Mouse (Mus musculus) c-Kit-positive CD71-positive TER-119-positive erythroid progenitor cells, embryonic 14.5 days (primary cell): Measurements from ENCODE around the gene Gm21974.
"Not testable (repeated sequence)": the region's sequence is repeated elsewhere in the genome, so short reads cannot be mapped to it uniquely, and the experiment has no call there.

ENCODE experiments used
- DNase-seq: peaks from one replicate; pipeline ENCODE4 v3.0.0-alpha.2; 2013; ENCODE audit warnings: low spot score

The Gm21974 gene

DNA sequence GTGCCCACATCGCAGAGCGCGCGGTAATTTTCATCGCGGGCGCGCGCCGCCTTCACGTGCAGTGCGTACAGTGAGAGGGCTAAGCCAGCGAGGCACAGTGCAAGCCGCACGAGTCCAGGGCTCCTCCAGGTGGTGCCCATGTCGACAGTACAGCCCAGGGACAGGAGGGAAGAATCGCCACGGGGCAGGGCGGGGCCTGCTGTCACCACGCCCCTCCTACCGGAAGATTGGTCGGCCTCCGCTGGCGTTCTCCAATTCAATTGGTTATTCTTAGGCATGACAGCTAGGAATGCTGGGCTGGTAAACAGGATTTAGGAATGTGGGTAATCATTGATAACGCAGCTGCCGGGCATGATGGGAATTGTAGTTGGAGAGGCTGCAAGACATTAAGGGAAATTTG, at the start of gene Gm21974, which contains the start of gene Vkorc1:
TSS of gene Gm21974 (minus strand) at position 13 of the 400 bp plus-strand sequence.
TSS of gene Vkorc1 (minus strand) at position 176 of the 400 bp plus-strand sequence.
- DNase-seq: peak; percentile 91

GRCm38 (mm10) chr7:127944614-127945013, 49.4 kb upstream of the Gm21974 start:
- no peak for DNase-seq

DNA sequence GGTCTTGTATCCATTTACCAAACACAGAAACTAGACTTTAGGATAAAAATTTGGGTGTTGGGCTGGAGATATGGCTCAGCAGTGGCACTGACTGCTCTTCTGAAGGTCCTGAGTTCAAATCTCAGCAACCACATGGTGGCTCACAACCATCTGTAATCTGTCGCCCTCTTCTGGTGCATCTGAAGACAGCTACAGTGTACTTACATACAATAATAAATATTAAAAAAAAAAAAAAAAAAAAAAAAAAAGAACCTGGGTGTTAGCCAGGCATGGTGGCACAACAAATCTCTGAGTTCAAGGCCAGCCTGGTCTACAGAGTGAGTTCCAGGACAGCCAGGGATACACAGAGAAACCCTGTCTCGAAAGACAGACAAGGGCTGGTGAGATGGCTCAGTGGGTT, 46.8 kb upstream of the Gm21974 start:
- DNase-seq: not testable (repeated sequence)

DNA sequence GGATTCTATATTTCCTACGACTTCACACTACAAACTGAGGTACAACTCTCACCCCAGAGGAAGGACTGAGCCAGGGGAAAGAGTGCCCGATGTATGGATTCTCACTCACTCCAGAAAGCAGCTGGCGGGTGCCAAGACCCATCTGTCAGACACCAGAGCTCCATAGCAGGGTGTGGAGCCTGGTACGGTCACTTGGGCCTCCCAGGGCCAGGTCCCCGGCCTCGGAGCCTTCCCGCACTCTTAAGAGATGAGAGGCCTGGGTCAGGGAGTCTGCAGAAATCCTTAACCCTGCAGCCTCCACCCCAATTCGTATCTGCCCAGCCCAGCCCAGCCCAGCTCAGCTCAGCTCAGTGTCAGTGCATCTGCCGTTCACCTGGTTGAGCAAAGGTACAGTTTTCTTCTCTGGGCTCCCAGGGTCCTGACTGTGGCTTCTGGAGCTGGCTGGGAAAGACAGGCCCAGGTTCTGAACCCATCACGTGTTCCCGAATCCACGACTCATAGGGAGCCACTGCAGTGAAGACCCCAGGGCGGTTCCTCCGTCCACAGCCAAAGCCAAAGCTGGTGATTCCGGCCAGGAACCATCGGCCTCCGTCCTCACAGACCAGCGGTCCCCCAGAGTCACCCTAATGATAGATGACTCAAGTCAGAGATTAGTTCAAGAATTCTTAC, 41.1 kb upstream of the Gm21974 start:
- no peak for DNase-seq

DNA sequence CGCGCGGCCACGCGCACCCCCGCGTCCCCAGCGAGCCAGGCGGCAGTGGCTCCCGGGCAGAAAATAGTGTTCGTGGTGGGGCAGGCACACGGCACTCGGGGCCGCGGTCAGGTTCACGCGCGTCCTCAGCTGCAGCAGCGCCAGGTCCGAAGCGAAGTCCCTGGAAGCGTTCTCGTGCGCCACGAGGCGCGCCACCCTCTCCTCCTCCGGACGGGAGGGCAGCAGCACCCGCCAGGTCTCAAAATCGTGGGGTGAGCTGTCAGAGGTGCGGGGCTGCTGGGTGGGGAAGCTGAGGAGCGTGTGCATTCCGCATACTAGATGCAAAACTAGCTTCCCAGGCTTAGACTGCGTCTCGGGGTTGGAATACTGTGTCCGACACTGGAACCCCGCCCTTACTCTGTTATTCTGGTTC, 40.5 kb upstream of the Gm21974 start:
- DNase-seq: no peak

GRCm38 (mm10) chr7:127935028-127935722, 39.9 kb upstream of the Gm21974 start:
- DNase-seq: peak; percentile 92

DNA sequence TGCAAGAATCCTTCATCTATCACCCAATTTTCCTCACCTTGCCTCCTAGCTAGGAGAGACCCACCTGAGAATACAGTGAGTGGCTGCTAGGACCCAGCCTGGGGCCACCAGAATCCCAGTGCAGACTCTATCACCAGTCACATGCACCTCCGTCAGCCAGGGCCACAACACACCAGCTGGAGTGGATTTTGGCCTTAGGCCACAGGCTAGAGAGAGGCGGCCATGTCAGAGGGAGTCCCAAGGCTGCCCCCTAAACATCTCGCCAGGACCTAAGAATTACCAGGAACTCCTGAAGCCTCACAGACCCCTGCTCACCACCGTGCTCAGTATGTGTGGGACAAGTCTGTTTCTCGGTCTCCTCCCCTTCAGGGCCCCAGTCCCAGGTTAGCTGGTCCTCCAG, 38.8 kb upstream of the Gm21974 start:
- DNase-seq: no peak

GRCm38 (mm10) chr7:127932273-127933031, 37.2 kb upstream of the Gm21974 start:
- no peak for DNase-seq

GRCm38 (mm10) chr7:127931351-127932135, 36.3 kb upstream of the Gm21974 start:
- DNase-seq: no peak

GRCm38 (mm10) chr7:127930636-127931035, 35.4 kb upstream of the Gm21974 start:
- DNase-seq: no peak

DNA sequence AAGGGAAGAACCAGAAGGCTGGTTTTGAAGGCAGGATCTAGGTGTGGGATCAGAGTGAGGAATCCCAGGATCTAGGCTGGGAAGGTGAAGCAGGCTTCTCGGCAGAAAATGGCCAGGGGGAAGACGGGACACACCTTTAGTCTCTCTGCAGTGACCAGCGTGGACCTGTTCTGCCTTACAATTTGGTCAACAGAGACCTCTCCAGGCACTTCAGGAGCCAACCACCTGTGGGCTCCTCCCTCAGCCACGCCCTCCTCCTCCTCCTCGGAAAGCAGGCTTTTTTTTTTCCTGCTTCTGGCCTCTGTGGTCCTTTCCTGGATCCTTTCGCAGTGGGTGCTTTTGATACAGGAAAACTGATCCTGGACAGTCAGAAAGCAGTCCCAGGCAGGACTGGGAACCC, 34.7 kb upstream of the Gm21974 start, which contains the start of gene Prss8:
TSS of gene Prss8 (minus strand) at position 182 of the 400 bp plus-strand sequence.
- DNase-seq: no peak

DNA sequence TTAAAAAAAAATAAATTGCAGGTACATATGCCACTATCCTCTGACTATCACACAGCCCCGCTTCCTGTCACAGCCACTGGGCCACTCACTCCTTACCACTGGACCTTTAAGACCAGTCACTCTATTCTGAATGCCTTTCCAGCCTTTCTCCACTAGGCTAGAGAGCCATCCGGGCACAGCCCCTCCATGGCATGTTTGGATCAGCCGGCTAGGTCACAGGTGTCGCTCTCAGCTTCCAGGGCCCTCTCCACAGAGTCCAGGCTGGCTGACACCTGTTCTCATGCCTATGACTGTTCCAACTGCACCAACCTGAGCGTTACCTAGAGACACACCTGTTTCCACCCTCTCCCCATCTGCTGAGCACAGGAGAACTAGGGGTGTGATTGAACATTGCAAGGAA, 33.3 kb upstream of the Gm21974 start:
- DNase-seq: no peak

GRCm38 (mm10) chr7:127927726-127928125, 32.5 kb upstream of the Gm21974 start:
- DNase-seq: no peak

DNA sequence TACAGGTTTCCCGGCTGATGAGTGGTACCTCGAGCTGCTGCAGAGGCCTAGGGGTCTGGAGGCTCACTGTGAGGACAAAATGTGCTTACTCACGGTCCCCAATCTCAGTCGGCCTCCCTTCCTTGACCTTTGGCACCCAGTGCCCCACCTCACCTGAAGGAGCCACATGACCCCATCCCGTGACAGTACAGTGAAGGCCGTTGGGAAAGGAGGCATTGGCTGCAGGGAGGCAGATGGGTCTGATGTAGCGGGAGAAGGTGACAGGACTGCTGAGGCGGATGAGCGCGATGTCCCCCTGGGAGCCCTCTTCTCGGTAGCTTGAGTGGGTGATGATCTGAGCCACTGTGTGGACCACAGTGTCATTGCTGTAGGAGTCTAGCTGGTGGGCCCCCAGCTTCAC, 31.6 kb upstream of the Gm21974 start:
- DNase-seq: no peak

- DNase-seq: no peak
Observed at GRCm38 (mm10) chr7:127926066-127926465, 30.8 kb upstream of the Gm21974 start.

- no peak for DNase-seq
Observed at GRCm38 (mm10) chr7:127925252-127925651, 30.0 kb upstream of the Gm21974 start.

DNA sequence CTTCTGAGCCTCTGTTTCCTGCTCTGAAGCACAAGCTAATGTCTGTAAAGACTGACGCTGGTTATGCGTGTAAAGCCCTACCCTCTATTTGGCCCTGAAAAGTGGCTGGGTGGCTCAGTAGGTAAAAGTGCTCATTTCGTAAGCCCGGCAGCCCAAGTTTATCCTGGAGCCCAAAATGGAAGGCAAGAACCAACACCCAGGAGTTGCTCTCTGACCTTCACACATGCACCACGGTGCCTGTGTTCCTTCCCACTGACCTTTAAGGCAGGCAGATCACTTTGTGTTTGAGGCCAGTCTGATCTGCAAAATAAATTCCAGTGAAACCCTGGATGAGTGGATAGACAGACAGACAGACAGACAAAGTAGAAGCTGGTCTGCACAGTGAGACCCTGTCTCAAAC, 28.5 kb upstream of the Gm21974 start:
- no peak for DNase-seq

DNA sequence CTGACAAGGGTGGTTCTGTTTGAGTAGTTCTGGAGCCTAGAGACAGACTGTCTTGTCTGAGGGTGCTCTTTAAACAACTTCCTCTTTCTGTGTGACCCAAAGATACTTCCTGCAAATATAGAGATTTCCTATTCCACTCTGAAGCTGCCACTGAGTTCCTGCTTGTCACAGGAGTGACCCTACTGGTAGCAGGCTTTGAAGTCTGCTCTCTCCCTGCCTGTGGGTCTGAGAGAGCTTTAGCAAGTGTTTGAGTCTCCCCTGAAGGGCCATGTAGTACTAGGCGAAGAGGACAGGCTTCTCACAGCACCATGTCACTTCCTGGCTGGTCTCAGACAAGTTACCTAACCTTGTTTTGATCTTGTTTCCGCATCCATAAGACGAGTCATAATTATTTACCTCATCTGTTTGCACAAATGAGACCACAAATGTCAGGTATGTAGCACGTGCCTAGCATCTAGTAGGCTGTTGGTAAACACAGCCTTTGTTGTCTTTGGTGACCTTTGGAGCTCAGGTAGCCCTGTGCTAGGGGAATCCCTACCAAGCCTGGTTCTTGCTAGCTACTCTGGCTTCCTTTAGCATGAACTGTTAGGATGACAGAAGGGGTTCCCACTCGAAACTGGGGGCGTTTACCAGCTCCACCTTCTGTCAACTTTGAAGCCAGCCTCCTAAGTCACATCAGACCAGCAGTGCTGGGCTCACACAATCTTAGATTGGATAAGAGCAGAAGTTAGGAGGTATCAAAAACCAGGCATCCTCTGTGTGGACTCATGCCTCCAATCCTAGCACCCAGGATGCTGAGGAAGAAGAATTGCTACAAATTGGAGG, 27.4 kb upstream of the Gm21974 start:
- DNase-seq: no peak

DNA sequence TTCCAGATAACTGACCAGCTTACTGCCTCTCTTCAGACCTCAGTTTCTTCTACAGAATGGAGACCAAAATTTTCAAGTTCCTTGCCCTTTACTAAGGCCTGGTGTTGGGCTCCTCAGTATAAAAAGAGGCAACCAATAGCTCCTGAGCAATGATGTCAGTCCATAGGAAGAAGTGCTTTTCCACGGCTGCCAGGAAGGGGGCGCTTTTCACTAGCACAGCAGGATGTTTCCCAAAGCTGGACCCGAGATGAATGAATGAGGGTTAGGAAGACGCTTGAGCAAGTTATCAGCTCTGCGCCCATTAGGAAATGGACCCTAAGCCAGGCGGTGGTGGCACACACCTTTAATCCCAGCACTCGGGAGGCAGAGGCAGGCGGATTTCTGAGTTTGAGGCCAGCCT, 26.3 kb upstream of the Gm21974 start:
- DNase-seq: no peak

DNA sequence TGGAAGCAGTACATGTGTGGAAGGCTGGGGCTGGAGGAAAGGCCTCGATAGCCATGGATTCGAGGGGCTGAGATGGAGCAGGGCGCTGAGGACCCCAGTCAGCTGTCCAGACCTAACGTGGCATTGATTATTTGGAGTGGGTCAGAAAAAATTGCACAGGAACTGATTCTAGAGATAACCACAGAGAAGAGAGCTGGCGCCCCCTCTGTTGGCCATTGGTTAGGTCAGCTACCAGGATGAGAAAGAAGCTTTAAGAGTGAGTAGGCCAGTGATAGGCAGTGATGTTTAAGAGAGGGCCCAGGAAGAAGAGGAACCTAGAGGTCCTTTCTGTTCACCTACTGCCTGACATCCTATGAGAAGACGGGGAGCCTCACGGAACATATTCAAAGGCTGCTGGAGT, 24.0 kb upstream of the Gm21974 start:
- DNase-seq: no peak

GRCm38 (mm10) chr7:127918203-127918602, 22.9 kb upstream of the Gm21974 start:
- DNase-seq: peak; percentile 55
